Mouse (Mus musculus) neural tube, embryonic 15.5 days (tissue): ENCODE data around the gene Gm42420. TPM values are rescaled to one million over a fixed set of nuclear protein-coding genes. Genes with fewer than 3 reads are reported as not detected.
A peak's percentile ranks its signal among the peaks of the same experiment; 100 is the strongest.

ENCODE experiments used
- ATAC-seq: fragments of 200-750 bp; cut with Nextera tagmentation; 2 replicates; pipeline ENCODE4 v1.8.0; 2017; ENCODE audit warnings: mild to moderate bottlenecking, moderate TSS enrichment, moderate library complexity; ENCODE audit not compliant: low FRiP score
- H3K27ac ChIP-seq: fragments of 300-500 bp; sonication (generic); replicated peaks from 2 replicates; pipeline ENCODE4 v1.5.1; 2015; ENCODE audit warnings: mild to moderate bottlenecking, inconsistent platforms
- H3K27me3 ChIP-seq: fragments of 300-500 bp; sonication (generic); replicated peaks from 2 replicates; pipeline ENCODE4 v1.6.1; 2015; ENCODE audit warnings: inconsistent platforms
- H3K36me3 ChIP-seq: fragments of 300-500 bp; sonication (generic); 2 replicates; pipeline ENCODE4 v1.6.1; 2015; ENCODE audit warnings: inconsistent platforms
- H3K4me1 ChIP-seq: fragments of 300-500 bp; sonication (generic); 2 replicates; pipeline ENCODE4 v1.6.1; 2015; ENCODE audit warnings: inconsistent platforms
- H3K4me2 ChIP-seq: fragments of 300-500 bp; sonication (generic); 2 replicates; pipeline ENCODE4 v1.6.1; 2015; ENCODE audit warnings: inconsistent platforms, mild to moderate bottlenecking, moderate library complexity
- H3K4me3 ChIP-seq: fragments of 300-500 bp; sonication (generic); replicated peaks from 2 replicates; pipeline ENCODE4 v1.5.1; 2015; ENCODE audit warnings: mild to moderate bottlenecking, inconsistent platforms
- H3K9ac ChIP-seq: fragments of 300-500 bp; sonication (generic); replicated peaks from 2 replicates; pipeline ENCODE4 v1.6.1; 2015; ENCODE audit warnings: mild to moderate bottlenecking, inconsistent platforms
- H3K9me3 ChIP-seq: fragments of 300-500 bp; sonication (generic); replicated peaks from 2 replicates; pipeline ENCODE4 v1.6.1; 2016; ENCODE audit warnings: inconsistent platforms
- WGBS: fragments of 180-500 bp; shearing (Covaris S2); methylation state at CpG from one replicate; pipeline ENCODE4 v1.1.7; 2015; ENCODE audit warnings: mixed read lengths; 5-methylcytosine and 5-hydroxymethylcytosine counted together
- polyA plus RNA-seq: library from polyadenylated mRNA; unstranded; fragments of >200 nt; fragmentation: Nextera tagmentation; extraction: Ambion mirVana; gene quantifications from 2 replicates; pipeline ENCODE4 v1.2.1, GENCODE M21; 2015

The Gm42420 gene
- 2.0 and 3.5 TPM in 2 replicates for polyA plus RNA-seq

- WGBS, result 96% methylated on average over 6 of the region's 6 CpGs
Observed at GRCm38 (mm10) chr6:39585517-39585916, at the start of gene Gm42420. TSS of gene Gm42420 (plus strand) at chr6:39585753.

GRCm38 (mm10) chr6:39536621-39537020 lies 48.9 kb upstream of the Gm42420 start:
- no peak overlapping the region for H3K4me2 ChIP-seq
- no peaks in the 10 kb centered on the region for H3K9me3 ChIP-seq
- no peak overlapping the region for H3K27ac ChIP-seq
- peaks cover 28% of the 10 kb centered on the region for H3K4me1 ChIP-seq
- H3K9ac ChIP-seq, result no peak overlapping the region
- no peaks in the 10 kb centered on the region for H3K27me3 ChIP-seq
- H3K36me3 ChIP-seq, result no peaks in the 10 kb centered on the region
- H3K4me3 ChIP-seq, result no peak overlapping the region
- WGBS, result 70% methylated on average over 1 of the region's 1 CpGs
- ATAC-seq, result no peak

More at GRCm38 (mm10) chr6:39585517-39585916, at the start of gene Gm42420:
- Histone ChIP-seq H3K27me3 (no peaks in the 10 kb centered on the region), H3K4me3 (no peak within 1 kb of the TSS), H3K9me3 (no peaks in the 10 kb centered on the region), H3K36me3 (peaks cover 79% of the 10 kb centered on the region), H3K9ac (no peak within 1 kb of the TSS), H3K27ac (no peak within 1 kb of the TSS), H3K4me1 (no peaks in the 10 kb centered on the region), H3K4me2 (no peak within 1 kb of the TSS)
- no peak for ATAC-seq

- Histone ChIP-seq H3K4me2 (no peak overlapping the region), H3K27ac (no peak overlapping the region), H3K36me3 (no peaks in the 10 kb centered on the region), H3K9me3 (no peaks in the 10 kb centered on the region), H3K4me3 (no peak overlapping the region), H3K9ac (no peak overlapping the region), H3K4me1 (peaks cover 29% of the 10 kb centered on the region), H3K27me3 (no peaks in the 10 kb centered on the region)
- WGBS, result 93% methylated on average over 5 of the region's 5 CpGs
- ATAC-seq, result no peak
Observed at GRCm38 (mm10) chr6:39537276-39537675, 48.3 kb upstream of the Gm42420 start.

- Histone ChIP-seq H3K9ac (no peak overlapping the region), H3K27me3 (no peaks in the 10 kb centered on the region), H3K27ac (no peak overlapping the region), H3K4me3 (no peak overlapping the region), H3K9me3 (no peaks in the 10 kb centered on the region), H3K4me2 (no peak overlapping the region), H3K4me1 (peaks cover 38% of the 10 kb centered on the region), H3K36me3 (no peaks in the 10 kb centered on the region)
- 69% methylated on average over 8 of the region's 8 CpGs for WGBS
- no peak for ATAC-seq
Observed at GRCm38 (mm10) chr6:39538227-39538626, 47.3 kb upstream of the Gm42420 start.

GRCm38 (mm10) chr6:39539679-39540155 lies 45.8 kb upstream of the Gm42420 start:
- 13% methylated on average over 7 of the region's 7 CpGs for WGBS
- Histone ChIP-seq H3K4me3 (no peak overlapping the region), H3K27ac (peak overlapping the region; percentile 72), H3K36me3 (no peaks in the 10 kb centered on the region), H3K9ac (no peak overlapping the region), H3K27me3 (no peaks in the 10 kb centered on the region), H3K9me3 (no peaks in the 10 kb centered on the region), H3K4me2 (peak overlapping the region; percentile 44), H3K4me1 (peaks cover 53% of the 10 kb centered on the region)
- peak; percentile 46 for ATAC-seq

GRCm38 (mm10) chr6:39540563-39540962 lies 45.0 kb upstream of the Gm42420 start:
- Histone ChIP-seq H3K9ac (no peak overlapping the region), H3K4me3 (no peak overlapping the region), H3K27ac (peak overlapping the region; percentile 72), H3K9me3 (no peaks in the 10 kb centered on the region), H3K36me3 (no peaks in the 10 kb centered on the region), H3K27me3 (no peaks in the 10 kb centered on the region), H3K4me1 (peaks cover 59% of the 10 kb centered on the region), H3K4me2 (no peak overlapping the region)
- ATAC-seq, result no peak
- 43% methylated on average over 2 of the region's 2 CpGs for whole genome bisulfite sequencing

GRCm38 (mm10) chr6:39542631-39543597 lies 42.6 kb upstream of the Gm42420 start:
- Histone ChIP-seq H3K27ac (peak overlapping the region; percentile 51), H3K4me2 (no peak overlapping the region; the same call in 1 of the 2 replicates), H3K4me3 (no peak overlapping the region), H3K4me1 (peaks cover 71% of the 10 kb centered on the region), H3K36me3 (no peaks in the 10 kb centered on the region), H3K9me3 (no peaks in the 10 kb centered on the region), H3K27me3 (no peaks in the 10 kb centered on the region), H3K9ac (no peak overlapping the region)
- WGBS, result 18% methylated on average over 15 of the region's 15 CpGs
- peak; percentile 60 for ATAC-seq

GRCm38 (mm10) chr6:39543769-39544420 lies 41.7 kb upstream of the Gm42420 start:
- Histone ChIP-seq H3K4me1 (peaks cover 67% of the 10 kb centered on the region), H3K4me2 (no peak overlapping the region; the same call in 1 of the 2 replicates)

GRCm38 (mm10) chr6:39545474-39545873 lies 40.1 kb upstream of the Gm42420 start:
- 78% methylated on average over 7 of the region's 7 CpGs for WGBS
- H3K4me1 ChIP-seq, result peaks cover 52% of the 10 kb centered on the region
- H3K27me3 ChIP-seq, result no peaks in the 10 kb centered on the region
- ATAC-seq, result no peak
- H3K9ac ChIP-seq, result no peak overlapping the region
- H3K4me2 ChIP-seq, result no peak overlapping the region
- no peaks in the 10 kb centered on the region for H3K36me3 ChIP-seq
- no peak overlapping the region for H3K27ac ChIP-seq
- no peak overlapping the region for H3K4me3 ChIP-seq
- H3K9me3 ChIP-seq, result no peaks in the 10 kb centered on the region

More at GRCm38 (mm10) chr6:39543769-39544420, 41.7 kb upstream of the Gm42420 start:
- no peaks in the 10 kb centered on the region for H3K9me3 ChIP-seq
- no peak overlapping the region for H3K4me3 ChIP-seq
- WGBS, result 27% methylated on average over 15 of the region's 15 CpGs
- no peak overlapping the region for H3K9ac ChIP-seq
- peak overlapping the region; percentile 51 for H3K27ac ChIP-seq
- H3K27me3 ChIP-seq, result no peaks in the 10 kb centered on the region
- H3K36me3 ChIP-seq, result no peaks in the 10 kb centered on the region
- ATAC-seq, result no peak

GRCm38 (mm10) chr6:39548030-39548429 lies 37.5 kb upstream of the Gm42420 start:
- no peak overlapping the region for H3K4me2 ChIP-seq
- H3K4me1 ChIP-seq, result peaks cover 43% of the 10 kb centered on the region
- ATAC-seq, result no peak
- H3K36me3 ChIP-seq, result no peaks in the 10 kb centered on the region
- no peak overlapping the region for H3K9ac ChIP-seq
- 69% methylated on average over 5 of the region's 5 CpGs for WGBS
- no peak overlapping the region for H3K4me3 ChIP-seq
- H3K27me3 ChIP-seq, result no peaks in the 10 kb centered on the region
- no peaks in the 10 kb centered on the region for H3K9me3 ChIP-seq
- peak overlapping the region; percentile 37; the same call in 1 of the 2 replicates for H3K27ac ChIP-seq

GRCm38 (mm10) chr6:39551981-39552636 lies 33.4 kb upstream of the Gm42420 start:
- Histone ChIP-seq H3K36me3 (no peaks in the 10 kb centered on the region), H3K9ac (no peak overlapping the region), H3K4me1 (peaks cover 45% of the 10 kb centered on the region), H3K27ac (no peak overlapping the region), H3K27me3 (no peaks in the 10 kb centered on the region), H3K9me3 (no peaks in the 10 kb centered on the region), H3K4me3 (no peak overlapping the region), H3K4me2 (no peak overlapping the region)
- ATAC-seq, result no peak
- 60% methylated on average over 8 of the region's 8 CpGs for WGBS
